Mouse (Mus musculus) 416B (cell line): Measurements from ENCODE around the gene Zdhhc12.
"Not testable (repeated sequence)": the region's sequence is repeated elsewhere in the genome, so short reads cannot be mapped to it uniquely, and the experiment has no call there.

ENCODE experiments used
- DNase-seq: peaks from one replicate; pipeline ENCODE4 v3.0.0; 2011; ENCODE audit warnings: low read depth

Zdhhc12 gene

GRCm38 (mm10) chr2:30093471-30094207 is at the start of gene Zdhhc12:
Gene Zdhhc12, minus strand, starts transcription at chr2:30093648.
- DNase-seq = peak; percentile 100

GRCm38 (mm10) chr2:30140021-30140420 is 46.6 kb upstream of the Zdhhc12 start:
- DNase-seq = not testable (repeated sequence)

GRCm38 (mm10) chr2:30136458-30136857 is 43.0 kb upstream of the Zdhhc12 start:
- no peak for DNase-seq

- no peak for DNase-seq
Measured at GRCm38 (mm10) chr2:30134928-30135620, 41.6 kb upstream of the Zdhhc12 start.

GRCm38 (mm10) chr2:30134378-30134711 is 40.9 kb upstream of the Zdhhc12 start:
- peak; percentile 35 for DNase-seq

GRCm38 (mm10) chr2:30133613-30134377 is 40.3 kb upstream of the Zdhhc12 start, which contains the start of gene Tbc1d13:
Gene Tbc1d13, plus strand, starts transcription at chr2:30133746.
- DNase-seq = peak; percentile 98

- peak; percentile 77 for DNase-seq
Measured at GRCm38 (mm10) chr2:30132801-30133612, 39.6 kb upstream of the Zdhhc12 start.

- DNase-seq = peak; percentile 41
Measured at GRCm38 (mm10) chr2:30131240-30131639, 37.8 kb upstream of the Zdhhc12 start.

- DNase-seq = no peak
Measured at GRCm38 (mm10) chr2:30130156-30130555, 36.7 kb upstream of the Zdhhc12 start.

GRCm38 (mm10) chr2:30128789-30129188 is 35.3 kb upstream of the Zdhhc12 start:
- DNase-seq = peak; percentile 84

- peak; percentile 95 for DNase-seq
Measured at GRCm38 (mm10) chr2:30124472-30125274, 31.2 kb upstream of the Zdhhc12 start, which contains the start of gene Zer1. Gene Zer1, minus strand, starts transcription at chr2:30124585.

GRCm38 (mm10) chr2:30123729-30124471 is 30.5 kb upstream of the Zdhhc12 start:
- DNase-seq = no peak

GRCm38 (mm10) chr2:30122766-30123165 is 29.3 kb upstream of the Zdhhc12 start:
- no peak for DNase-seq

- no peak for DNase-seq
Measured at GRCm38 (mm10) chr2:30120269-30120668, 26.8 kb upstream of the Zdhhc12 start.

GRCm38 (mm10) chr2:30119641-30120051 is 26.2 kb upstream of the Zdhhc12 start:
- DNase-seq = no peak

- peak; percentile 93 for DNase-seq
Measured at GRCm38 (mm10) chr2:30112564-30112963, 19.1 kb upstream of the Zdhhc12 start.

GRCm38 (mm10) chr2:30111500-30111899 is 18.1 kb upstream of the Zdhhc12 start:
- DNase-seq = no peak

GRCm38 (mm10) chr2:30108260-30108659 is 14.8 kb upstream of the Zdhhc12 start:
- no peak for DNase-seq

GRCm38 (mm10) chr2:30107646-30108045 is 14.2 kb upstream of the Zdhhc12 start:
- DNase-seq = no peak

GRCm38 (mm10) chr2:30106364-30106763 is 12.9 kb upstream of the Zdhhc12 start:
- peak; percentile 82 for DNase-seq
